Mouse (Mus musculus): ENCODE results near the gene Notch2. TPM values are rescaled to one million over a fixed set of nuclear protein-coding genes. Genes with fewer than 3 reads are reported as not detected.

Gene Notch2
- total and polyA plus RNA-seq, 3 experiments = 10.0 to 18.1 (median 14.9) TPM

GRCm38 (mm10) chr3:98180805-98181204, 167.5 kb downstream of the Notch2 start:
- Histone ChIP-seq H3K79me2 (replicated peaks; ENCODE audit: control insufficient read depth, insufficient read depth, low read length) (no peaks in the 10 kb centered on the region), H3K4me1 (ENCODE audit: control insufficient read depth, insufficient read depth, low read length) (peaks cover 1% of the 10 kb centered on the region; the same call in 1 of the 2 replicates), H3K9ac (ENCODE audit: low read depth, low read length) (no peak overlapping the region), H3K4me3 (no peak overlapping the region), H3K36me3 (ENCODE audit: control insufficient read depth, insufficient read depth, low read length) (no peaks in the 10 kb centered on the region), H3K27me3 (ENCODE audit: control insufficient read depth, insufficient read depth, low read length) (no peaks in the 10 kb centered on the region), H3K27ac (no peak overlapping the region)
- WGBS = 34% methylated on average over 7 of the region's 7 CpGs
- intact Hi-C loops (cut with DNase I) = loop anchor here (5.0 kb wide), 1 partner anchor 131 kb away; no protein-coding TSS in a partner anchor
- DNase-seq = peak in 1 of 2 experiments; percentile 31
- TF ChIP-seq CTCF (IDR thresholded peaks at IDR 0.05) (peak; percentile 52), EP300 (IDR thresholded peaks at IDR 0.05; ENCODE audit: insufficient read depth, low read depth, low read length) (no peak)

- no peaks in the 10 kb centered on the region for H3K36me3 ChIP-seq (ENCODE audit: control insufficient read depth, insufficient read depth, low read length)
- no peaks in the 10 kb centered on the region for H3K27me3 ChIP-seq (ENCODE audit: control insufficient read depth, insufficient read depth, low read length)
- H3K9ac ChIP-seq (ENCODE audit: low read depth, low read length) = no peak overlapping the region
- DNase-seq = no peak
- intact Hi-C loops (cut with DNase I) = no loop called here
- no peak overlapping the region for H3K4me3 ChIP-seq
- no peaks in the 10 kb centered on the region for H3K79me2 ChIP-seq (replicated peaks; ENCODE audit: control insufficient read depth, insufficient read depth, low read length)
- 74% methylated on average over 10 of the region's 10 CpGs for WGBS
- no peak overlapping the region for H3K27ac ChIP-seq
- TF ChIP-seq CTCF (IDR thresholded peaks at IDR 0.05) (no peak), EP300 (IDR thresholded peaks at IDR 0.05; ENCODE audit: insufficient read depth, low read depth, low read length) (no peak), POLR2A (IDR thresholded peaks at IDR 0.05; ENCODE audit: insufficient read depth, low read depth, low read length) (no peak)
- H3K4me1 ChIP-seq (ENCODE audit: control insufficient read depth, insufficient read depth, low read length) = no peaks in the 10 kb centered on the region
Observed at GRCm38 (mm10) chr3:98185163-98185714, 171.9 kb downstream of the Notch2 start.

GRCm38 (mm10) chr3:98187777-98188176, 174.4 kb downstream of the Notch2 start:
- DNase-seq = no peak
- Histone ChIP-seq H3K27me3 (ENCODE audit: control insufficient read depth, insufficient read depth, low read length) (no peaks in the 10 kb centered on the region), H3K79me2 (replicated peaks; ENCODE audit: control insufficient read depth, insufficient read depth, low read length) (no peaks in the 10 kb centered on the region), H3K36me3 (ENCODE audit: control insufficient read depth, insufficient read depth, low read length) (no peaks in the 10 kb centered on the region), H3K4me3 (no peak overlapping the region), H3K4me1 (ENCODE audit: control insufficient read depth, insufficient read depth, low read length) (no peaks in the 10 kb centered on the region), H3K27ac (no peak overlapping the region), H3K9ac (ENCODE audit: low read depth, low read length) (no peak overlapping the region)
- 91% methylated on average over 3 of the region's 3 CpGs for WGBS
- no peak for TF ChIP-seq CTCF (IDR thresholded peaks at IDR 0.05)
- no peak for TF ChIP-seq EP300 (IDR thresholded peaks at IDR 0.05; ENCODE audit: insufficient read depth, low read depth, low read length)
- TF ChIP-seq POLR2A (IDR thresholded peaks at IDR 0.05; ENCODE audit: insufficient read depth, low read depth, low read length) = no peak
- intact Hi-C loops (cut with DNase I) = no loop called here

GRCm38 (mm10) chr3:98197711-98198532, 184.6 kb downstream of the Notch2 start:
- WGBS = 41% methylated on average over 9 of the region's 9 CpGs
- no peak overlapping the region for H3K27ac ChIP-seq
- H3K27me3 ChIP-seq (ENCODE audit: control insufficient read depth, insufficient read depth, low read length) = no peaks in the 10 kb centered on the region
- H3K9ac ChIP-seq (ENCODE audit: low read depth, low read length) = no peak overlapping the region
- no peak overlapping the region for H3K4me3 ChIP-seq
- H3K4me1 ChIP-seq (ENCODE audit: control insufficient read depth, insufficient read depth, low read length) = peaks cover 1% of the 10 kb centered on the region; the same call in 1 of the 2 replicates
- H3K79me2 ChIP-seq (replicated peaks; ENCODE audit: control insufficient read depth, insufficient read depth, low read length) = no peaks in the 10 kb centered on the region
- TF ChIP-seq CTCF (IDR thresholded peaks at IDR 0.05) (no peak), EP300 (IDR thresholded peaks at IDR 0.05; ENCODE audit: insufficient read depth, low read depth, low read length) (no peak), POLR2A (IDR thresholded peaks at IDR 0.05; ENCODE audit: insufficient read depth, low read depth, low read length) (no peak)
- intact Hi-C loops (cut with DNase I) = no loop called here
- no peaks in the 10 kb centered on the region for H3K36me3 ChIP-seq (ENCODE audit: control insufficient read depth, insufficient read depth, low read length)
- no peak for DNase-seq

- H3K4me1 ChIP-seq (ENCODE audit: control insufficient read depth, insufficient read depth, low read length) = peaks cover 1% of the 10 kb centered on the region; the same call in 1 of the 2 replicates
- H3K79me2 ChIP-seq (replicated peaks; ENCODE audit: control insufficient read depth, insufficient read depth, low read length) = no peaks in the 10 kb centered on the region
- no peak overlapping the region for H3K27ac ChIP-seq
- no peak overlapping the region for H3K9ac ChIP-seq (ENCODE audit: low read depth, low read length)
- 58% methylated on average over 5 of the region's 5 CpGs for WGBS
- DNase-seq = peak; percentile 34 to 44
- no peak for TF ChIP-seq POLR2A (IDR thresholded peaks at IDR 0.05; ENCODE audit: insufficient read depth, low read depth, low read length)
- no peak for TF ChIP-seq CTCF (IDR thresholded peaks at IDR 0.05)
- TF ChIP-seq EP300 (IDR thresholded peaks at IDR 0.05; ENCODE audit: insufficient read depth, low read depth, low read length) = no peak
- H3K4me3 ChIP-seq = no peak overlapping the region
- intact Hi-C loops (cut with DNase I) = no loop called here
- no peaks in the 10 kb centered on the region for H3K27me3 ChIP-seq (ENCODE audit: control insufficient read depth, insufficient read depth, low read length)
- H3K36me3 ChIP-seq (ENCODE audit: control insufficient read depth, insufficient read depth, low read length) = no peaks in the 10 kb centered on the region
Observed at GRCm38 (mm10) chr3:98199747-98200146, 186.4 kb downstream of the Notch2 start.

Other genes with a start within 250 kb of the Notch2 start
- gene Pde4dip, start 124.8 kb upstream of the Notch2 start, total RNA-seq (2021) = 1,000 to 10,000 TPM; 1,629 to 1,897 TPM
- 1,061 and 1,297 TPM in 2 replicates for gene Pde4dip, start 124.8 kb upstream of the Notch2 start, polyA plus RNA-seq (2012; rRNA removed)
- 10 to 100 TPM; 44.9 to 51.8 TPM for gene Sec22b, start 112.3 kb upstream of the Notch2 start, total RNA-seq (2021)
- gene Sec22b, start 112.3 kb upstream of the Notch2 start, polyA plus RNA-seq (2012; rRNA removed) = 17.6 and 36.3 TPM in 2 replicates
- not detected for gene Adam30, start 147.1 kb downstream of the Notch2 start, total RNA-seq (2021)
- 0.04 TPM in 1 of 2 replicates, not detected in the other for gene Adam30, start 147.1 kb downstream of the Notch2 start, polyA plus RNA-seq (2012; rRNA removed)
- not detected for gene Reg4, start 208.6 kb downstream of the Notch2 start, total RNA-seq (2021)
- gene Reg4, start 208.6 kb downstream of the Notch2 start, polyA plus RNA-seq (2012; rRNA removed) = not detected in 2 replicates

All from heart, adult 2 months (tissue).